Mouse (Mus musculus) cerebellum, adult 2 months (tissue): ENCODE measurements at regions not wholly inside any gene's neighbourhood (a gene's known extent, or its start where the extent isn't known, plus 50 kb on each side); places are given as distances from the start of the nearest gene placed in this dataset.

ENCODE experiments used
- CTCF ChIP-seq: fragments of 200-500 bp; IDR thresholded peaks from 2 replicates; pipeline ENCODE4 v1.5.1; 2011; ENCODE audit warnings: low read depth, mild to moderate bottlenecking, control low read depth, low read length, moderate library complexity, borderline replicate concordance; ENCODE audit not compliant: insufficient read depth
- POLR2A ChIP-seq: fragments of 200-500 bp; IDR thresholded peaks from 2 replicates; pipeline ENCODE4 v1.6.1; 2011; ENCODE audit warnings: low read length, control low read depth, borderline replicate concordance; ENCODE audit not compliant: insufficient read depth

DNA sequence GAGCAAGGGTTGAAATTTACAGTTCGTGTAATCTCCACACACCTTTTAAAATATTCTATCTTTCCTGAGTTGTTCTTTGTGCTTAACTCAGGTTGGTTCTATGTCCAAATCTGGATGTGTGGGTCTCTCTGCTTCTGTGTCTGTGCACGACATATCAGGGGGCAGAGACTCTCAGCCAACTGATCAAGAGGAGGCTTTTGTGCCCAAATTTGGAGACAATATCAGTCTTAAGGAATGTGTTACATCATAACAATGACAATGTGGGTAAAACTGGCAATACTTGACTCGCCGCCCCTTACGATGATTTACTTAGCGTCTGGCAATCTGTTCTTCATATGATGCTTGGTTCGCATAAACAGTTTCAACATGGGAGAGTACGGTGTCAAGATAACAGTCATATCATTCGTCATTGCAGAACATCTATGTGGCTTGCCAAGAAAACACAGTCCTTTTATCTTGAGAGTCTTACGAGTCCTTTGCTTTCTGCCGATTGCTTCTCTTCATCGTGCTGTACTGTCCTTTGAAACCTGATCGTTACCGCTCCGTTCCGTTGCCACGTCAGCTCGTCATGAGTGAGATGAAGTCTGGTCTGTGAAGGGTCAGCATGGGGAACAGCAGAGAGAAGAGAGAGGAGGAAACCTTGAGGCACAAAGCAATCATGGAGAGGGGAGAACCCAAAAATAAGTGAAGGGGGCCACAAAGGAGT lies 2212.9 kb upstream of the Gm7489 start:
- TF ChIP-seq CTCF (no peak), POLR2A (no peak)
